Mouse (Mus musculus): ENCODE measurements around the gene Ccl1. TPM values are rescaled to one million over a fixed set of nuclear protein-coding genes. Genes with fewer than 3 reads are reported as not detected.

The Ccl1 gene
- polyA plus RNA-seq (2015; fragmentation: Nextera tagmentation; extraction: Ambion mirVana) = 0.30 TPM in 1 of 2 replicates, not detected in the other

DNA sequence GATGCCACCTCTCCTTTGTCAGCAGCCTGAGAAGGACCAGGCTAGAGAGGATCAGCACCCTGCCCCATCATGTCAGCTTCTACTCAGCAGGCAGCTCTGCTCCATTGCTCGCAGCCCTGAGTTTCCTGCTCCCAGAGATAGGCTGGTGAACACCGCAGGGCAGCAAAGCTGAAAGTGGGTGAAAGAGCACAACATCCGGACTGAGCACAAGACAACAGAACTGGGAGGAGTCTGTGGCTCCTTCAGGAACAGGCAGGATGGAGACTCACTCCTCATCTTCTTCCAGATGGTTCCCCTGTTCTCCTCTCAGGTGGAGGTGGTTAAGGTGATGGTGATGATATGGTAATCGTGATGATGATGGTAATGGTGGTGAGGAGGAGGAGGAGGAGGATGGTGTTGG is at the start of gene Ccl1:
Gene Ccl1, minus strand, starts transcription at position 101 of the 400 bp plus-strand sequence.
- WGBS = 49% methylated on average over 4 of the region's 4 CpGs
- no peak within 1 kb of the TSS for H3K4me2 ChIP-seq (ENCODE audit: low read depth, low read length)
- no peaks in the 10 kb centered on the region for H3K27me3 ChIP-seq (ENCODE audit: control insufficient read depth, insufficient read depth, low read length)
- H3K4me3 ChIP-seq (ENCODE audit: low read length) = no peak within 1 kb of the TSS
- H3K9me3 ChIP-seq (replicated peaks; ENCODE audit: control insufficient read depth, low read length) = no peaks in the 10 kb centered on the region
- H3K9ac ChIP-seq (ENCODE audit: low read length) = no peak within 1 kb of the TSS
- no peaks in the 10 kb centered on the region for H3K4me1 ChIP-seq (ENCODE audit: control insufficient read depth, insufficient read depth, low read length)
- no peak for ATAC-seq (replicated peaks; ENCODE audit: extremely low read depth, insufficient read depth, low FRiP score)
- H3K36me3 ChIP-seq (ENCODE audit: control insufficient read depth, insufficient read depth) = no peaks in the 10 kb centered on the region
- H3K27ac ChIP-seq (ENCODE audit: low read length) = no peak within 1 kb of the TSS

DNA sequence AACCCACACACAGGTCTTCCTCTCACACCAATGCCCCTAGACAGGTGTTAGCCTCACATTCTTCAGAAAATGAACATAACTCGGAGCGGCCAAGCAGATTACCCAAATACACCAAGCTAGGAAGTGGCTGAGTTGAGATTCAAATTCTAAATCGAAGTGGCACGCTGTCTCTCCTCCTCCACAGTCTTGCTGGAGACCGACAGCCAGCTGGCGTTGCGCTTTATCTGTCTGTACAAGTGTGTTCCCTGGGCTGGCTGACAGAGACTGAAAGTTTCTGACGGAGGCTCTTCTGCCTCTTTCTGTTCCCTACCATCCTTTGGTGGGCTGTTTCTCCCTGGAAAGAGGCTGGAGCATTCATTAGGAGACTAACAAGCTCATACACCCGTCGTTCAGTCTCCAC is 45.5 kb upstream of the Ccl1 start:
- WGBS = 70% methylated on average over 10 of the region's 10 CpGs
- no peaks in the 10 kb centered on the region for H3K4me1 ChIP-seq (ENCODE audit: control insufficient read depth, insufficient read depth, low read length)
- H3K36me3 ChIP-seq (ENCODE audit: control insufficient read depth, insufficient read depth) = no peaks in the 10 kb centered on the region
- H3K4me2 ChIP-seq (ENCODE audit: low read depth, low read length) = no peak overlapping the region
- no peak for ATAC-seq (replicated peaks; ENCODE audit: extremely low read depth, insufficient read depth, low FRiP score)
- H3K27me3 ChIP-seq (ENCODE audit: control insufficient read depth, insufficient read depth, low read length) = no peaks in the 10 kb centered on the region
- no peaks in the 10 kb centered on the region for H3K9me3 ChIP-seq (replicated peaks; ENCODE audit: control insufficient read depth, low read length)
- no peak overlapping the region for H3K9ac ChIP-seq (ENCODE audit: low read length)
- no peak overlapping the region for H3K4me3 ChIP-seq (ENCODE audit: low read length)
- H3K27ac ChIP-seq (ENCODE audit: low read length) = no peak overlapping the region

DNA sequence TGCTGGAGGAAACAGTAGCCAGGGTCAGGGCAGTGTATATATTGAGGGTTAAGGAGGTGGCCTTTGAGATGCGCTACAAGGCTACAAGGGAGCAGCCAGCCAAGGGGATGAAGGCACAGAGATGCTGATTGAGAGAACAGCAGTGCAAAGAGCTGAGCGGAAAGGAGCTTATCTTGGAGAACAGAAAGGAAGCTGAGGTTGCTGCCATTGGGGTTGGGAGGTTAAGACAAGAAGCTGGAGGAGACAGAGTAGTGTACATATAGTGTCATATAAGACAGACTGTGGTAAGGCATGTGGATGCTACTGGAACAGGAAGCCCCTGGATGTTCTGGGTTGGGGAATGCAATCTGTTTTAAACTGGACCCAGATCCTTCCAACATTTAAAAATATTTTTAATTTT is 35.4 kb upstream of the Ccl1 start:
- no peak for ATAC-seq (replicated peaks; ENCODE audit: extremely low read depth, insufficient read depth, low FRiP score)
- Histone ChIP-seq H3K4me1 (ENCODE audit: control insufficient read depth, insufficient read depth, low read length) (no peaks in the 10 kb centered on the region), H3K4me3 (ENCODE audit: low read length) (no peak overlapping the region), H3K27me3 (ENCODE audit: control insufficient read depth, insufficient read depth, low read length) (no peaks in the 10 kb centered on the region), H3K4me2 (ENCODE audit: low read depth, low read length) (no peak overlapping the region), H3K27ac (ENCODE audit: low read length) (peak overlapping the region; percentile 49; the same call in 1 of the 2 replicates), H3K36me3 (ENCODE audit: control insufficient read depth, insufficient read depth) (no peaks in the 10 kb centered on the region), H3K9ac (ENCODE audit: low read length) (no peak overlapping the region), H3K9me3 (replicated peaks; ENCODE audit: control insufficient read depth, low read length) (no peaks in the 10 kb centered on the region)
- WGBS = 35% methylated on average over 2 of the region's 2 CpGs

- Histone ChIP-seq H3K4me2 (ENCODE audit: low read depth, low read length) (no peak overlapping the region), H3K4me1 (ENCODE audit: control insufficient read depth, insufficient read depth, low read length) (no peaks in the 10 kb centered on the region), H3K9ac (ENCODE audit: low read length) (no peak overlapping the region), H3K36me3 (ENCODE audit: control insufficient read depth, insufficient read depth) (no peaks in the 10 kb centered on the region), H3K9me3 (replicated peaks; ENCODE audit: control insufficient read depth, low read length) (no peaks in the 10 kb centered on the region), H3K4me3 (ENCODE audit: low read length) (no peak overlapping the region), H3K27me3 (ENCODE audit: control insufficient read depth, insufficient read depth, low read length) (no peaks in the 10 kb centered on the region), H3K27ac (ENCODE audit: low read length) (peak overlapping the region; percentile 49)
- 0 out of 2 replicates have a peak, but pooled peaks have one; percentile 32 for ATAC-seq (replicated peaks; ENCODE audit: extremely low read depth, insufficient read depth, low FRiP score)
- WGBS = 24% methylated on average over 6 of the region's 6 CpGs
Measured at GRCm38 (mm10) chr11:82340416-82340815, 34.9 kb upstream of the Ccl1 start.

- Histone ChIP-seq H3K27me3 (ENCODE audit: control insufficient read depth, insufficient read depth, low read length) (no peaks in the 10 kb centered on the region), H3K27ac (ENCODE audit: low read length) (peak overlapping the region; percentile 49), H3K4me1 (ENCODE audit: control insufficient read depth, insufficient read depth, low read length) (no peaks in the 10 kb centered on the region), H3K9me3 (replicated peaks; ENCODE audit: control insufficient read depth, low read length) (no peaks in the 10 kb centered on the region), H3K36me3 (ENCODE audit: control insufficient read depth, insufficient read depth) (no peaks in the 10 kb centered on the region), H3K4me2 (ENCODE audit: low read depth, low read length) (no peak overlapping the region), H3K4me3 (ENCODE audit: low read length) (no peak overlapping the region), H3K9ac (ENCODE audit: low read length) (no peak overlapping the region)
- ATAC-seq (replicated peaks; ENCODE audit: extremely low read depth, insufficient read depth, low FRiP score) = peak; percentile 83
- 11% methylated on average over 7 of the region's 7 CpGs for WGBS
Measured at GRCm38 (mm10) chr11:82339921-82340401, 34.5 kb upstream of the Ccl1 start.

GRCm38 (mm10) chr11:82313153-82313552 is 7.7 kb upstream of the Ccl1 start:
- no peaks in the 10 kb centered on the region for H3K27me3 ChIP-seq (ENCODE audit: control insufficient read depth, insufficient read depth, low read length)
- no peak overlapping the region for H3K4me2 ChIP-seq (ENCODE audit: low read depth, low read length)
- WGBS = 39% methylated on average over 7 of the region's 7 CpGs
- ATAC-seq (replicated peaks; ENCODE audit: extremely low read depth, insufficient read depth, low FRiP score) = no peak
- no peaks in the 10 kb centered on the region for H3K9me3 ChIP-seq (replicated peaks; ENCODE audit: control insufficient read depth, low read length)
- no peak overlapping the region for H3K4me3 ChIP-seq (ENCODE audit: low read length)
- no peak overlapping the region for H3K27ac ChIP-seq (ENCODE audit: low read length)
- no peaks in the 10 kb centered on the region for H3K4me1 ChIP-seq (ENCODE audit: control insufficient read depth, insufficient read depth, low read length)
- no peak overlapping the region for H3K9ac ChIP-seq (ENCODE audit: low read length)
- no peaks in the 10 kb centered on the region for H3K36me3 ChIP-seq (ENCODE audit: control insufficient read depth, insufficient read depth)

DNA sequence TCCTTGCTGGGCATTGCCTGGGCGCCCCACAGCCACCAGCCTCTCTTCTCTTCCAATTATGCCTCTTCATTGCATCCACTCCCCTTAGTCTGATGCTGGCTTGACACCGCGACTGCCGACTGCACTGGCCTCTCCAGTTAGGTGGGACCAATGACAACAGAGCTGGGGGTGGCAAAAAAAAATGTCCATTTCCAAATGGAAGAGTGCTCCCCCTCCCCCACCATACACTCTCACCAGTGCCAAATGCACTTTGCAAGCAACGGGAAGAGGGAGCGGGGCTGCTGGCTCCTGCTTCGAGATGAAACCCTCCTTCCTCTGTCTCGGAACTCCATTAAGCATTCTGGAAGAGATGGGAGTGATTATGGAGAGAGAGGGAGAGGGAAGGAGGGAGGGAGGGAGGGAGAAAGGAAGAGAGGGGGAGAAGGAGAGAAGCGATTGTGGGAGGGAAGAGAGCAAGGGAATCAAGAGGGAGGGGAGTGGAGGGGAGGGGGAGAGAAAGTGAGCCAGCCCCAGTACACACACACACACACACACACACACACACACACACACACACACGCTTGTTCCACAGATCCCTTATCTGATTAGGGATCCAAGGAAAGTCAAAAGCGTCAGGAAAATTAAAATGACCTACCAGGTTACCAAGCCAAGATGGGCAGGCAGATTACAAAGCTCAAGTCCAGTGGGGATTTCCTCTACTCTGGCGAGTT is 5.0 kb upstream of the Ccl1 start:
- no peaks in the 10 kb centered on the region for H3K9me3 ChIP-seq (replicated peaks; ENCODE audit: control insufficient read depth, low read length)
- no peak for ATAC-seq (replicated peaks; ENCODE audit: extremely low read depth, insufficient read depth, low FRiP score)
- no peaks in the 10 kb centered on the region for H3K4me1 ChIP-seq (ENCODE audit: control insufficient read depth, insufficient read depth, low read length)
- H3K9ac ChIP-seq (ENCODE audit: low read length) = no peak overlapping the region
- H3K36me3 ChIP-seq (ENCODE audit: control insufficient read depth, insufficient read depth) = no peaks in the 10 kb centered on the region
- H3K27ac ChIP-seq (ENCODE audit: low read length) = no peak overlapping the region
- 15% methylated on average over 12 of the region's 12 CpGs for WGBS
- H3K4me3 ChIP-seq (ENCODE audit: low read length) = no peak overlapping the region
- H3K4me2 ChIP-seq (ENCODE audit: low read depth, low read length) = no peak overlapping the region
- H3K27me3 ChIP-seq (ENCODE audit: control insufficient read depth, insufficient read depth, low read length) = no peaks in the 10 kb centered on the region

DNA sequence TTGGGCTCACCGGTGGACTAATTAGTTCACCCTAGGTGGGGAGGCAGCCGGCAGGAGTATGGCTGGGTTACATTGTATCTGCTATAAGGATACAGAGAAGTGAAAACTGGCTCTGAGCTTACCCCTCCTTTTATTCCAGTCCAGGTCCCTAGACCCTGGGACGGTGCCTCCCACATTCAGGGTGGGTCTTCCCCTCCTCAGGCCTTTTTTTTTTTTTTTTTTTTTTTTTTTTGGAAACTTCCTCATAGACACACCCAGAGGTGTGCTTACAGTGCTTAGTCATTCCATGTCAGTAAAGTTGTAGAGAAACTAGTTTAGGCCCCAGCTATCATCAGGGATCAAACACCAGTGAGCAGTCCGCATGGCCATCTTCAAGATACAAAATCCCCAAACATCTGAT is 7.6 kb downstream of the Ccl1 start:
- WGBS = 76% methylated on average over 4 of the region's 4 CpGs

DNA sequence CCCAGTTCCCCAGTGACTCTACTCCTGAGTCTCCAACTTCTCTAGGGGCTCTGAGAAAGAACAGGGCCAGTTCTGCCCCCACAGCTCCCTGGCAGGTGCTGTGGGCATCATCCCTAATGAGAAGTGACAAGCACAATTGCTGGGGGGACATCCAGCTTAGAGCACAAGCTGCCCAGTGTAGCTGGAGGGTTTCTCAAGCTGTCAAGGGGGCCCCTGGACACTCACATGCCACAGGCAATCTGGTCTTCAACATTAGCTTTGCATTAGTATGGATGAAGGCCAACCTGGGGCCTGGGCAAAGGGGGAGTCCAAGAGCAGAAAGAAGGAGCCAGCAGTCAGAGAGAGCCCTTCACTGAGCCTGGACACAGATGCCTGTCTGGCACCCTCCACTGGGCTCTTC is 14.6 kb downstream of the Ccl1 start:
- Histone ChIP-seq H3K4me1 (ENCODE audit: control insufficient read depth, insufficient read depth, low read length) (no peaks in the 10 kb centered on the region), H3K4me2 (ENCODE audit: low read depth, low read length) (no peak overlapping the region), H3K9me3 (replicated peaks; ENCODE audit: control insufficient read depth, low read length) (peaks cover 8% of the 10 kb centered on the region), H3K9ac (ENCODE audit: low read length) (no peak overlapping the region), H3K36me3 (ENCODE audit: control insufficient read depth, insufficient read depth) (no peaks in the 10 kb centered on the region), H3K4me3 (ENCODE audit: low read length) (no peak overlapping the region), H3K27me3 (ENCODE audit: control insufficient read depth, insufficient read depth, low read length) (no peaks in the 10 kb centered on the region), H3K27ac (ENCODE audit: low read length) (no peak overlapping the region)
- no peak for ATAC-seq (replicated peaks; ENCODE audit: extremely low read depth, insufficient read depth, low FRiP score)

More for the DNA sequence above, 7.6 kb downstream of the Ccl1 start:
- Histone ChIP-seq H3K36me3 (ENCODE audit: control insufficient read depth, insufficient read depth) (no peaks in the 10 kb centered on the region), H3K27me3 (ENCODE audit: control insufficient read depth, insufficient read depth, low read length) (no peaks in the 10 kb centered on the region), H3K4me3 (ENCODE audit: low read length) (no peak overlapping the region), H3K9me3 (replicated peaks; ENCODE audit: control insufficient read depth, low read length) (peaks cover 1% of the 10 kb centered on the region), H3K4me1 (ENCODE audit: control insufficient read depth, insufficient read depth, low read length) (no peaks in the 10 kb centered on the region), H3K9ac (ENCODE audit: low read length) (no peak overlapping the region), H3K4me2 (ENCODE audit: low read depth, low read length) (no peak overlapping the region), H3K27ac (ENCODE audit: low read length) (no peak overlapping the region)
- no peak for ATAC-seq (replicated peaks; ENCODE audit: extremely low read depth, insufficient read depth, low FRiP score)

Data from heart, embryonic 16.5 days (tissue).